Comparison of ENCODE assay signal across 16 mouse cellular contexts in the genomic region with DNA sequence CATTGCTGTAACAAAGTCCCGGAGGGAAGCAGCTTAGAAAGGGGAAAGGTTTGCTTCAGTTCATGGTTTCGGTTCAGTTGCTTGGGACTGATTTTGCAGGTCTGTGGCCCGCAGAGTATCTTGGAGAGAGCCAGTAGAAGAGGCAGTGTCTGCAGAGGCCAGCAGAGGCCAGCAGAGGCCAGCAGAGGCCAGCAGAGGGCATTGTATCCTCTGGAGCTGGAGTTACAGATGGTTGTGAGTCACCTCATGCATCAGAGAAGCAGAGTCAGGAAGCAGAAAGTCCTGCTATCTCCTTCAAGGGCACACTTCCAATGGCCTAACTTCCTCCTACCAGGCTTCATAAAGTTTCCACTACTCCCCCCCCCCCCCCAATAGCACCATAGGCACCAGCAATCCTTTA. TPM values are rescaled to one million over a fixed set of nuclear protein-coding genes. Genes with fewer than 3 reads are reported as not detected.
DNase-seq lines count a peak whose midpoint lies in the region; ATAC-seq and TF ChIP-seq lines count a peak whose summit lies in the region.
"Had no signal": no experiment of that assay in that cellular context is flagged by ENCODE, and none has a peak within 500 bp of the region (broad histone marks: within the 10 kb centered on the region; RNA-seq: fewer than 3 reads in every experiment).

No protein-coding gene starts in this region.

- H3K4me3 ChIP-seq in layer of hippocampus, adult 2 months: no peak overlapping the region
- H3K4me3 ChIP-seq in C2C12 (ENCODE audit: insufficient read depth, poor library complexity, severe bottlenecking): no peak overlapping the region
- H3K4me3 ChIP-seq: hindbrain, embryonic 12.5 days; left cerebral cortex, adult 2 months; limb, embryonic 13.5 days; neural tube, embryonic 13.5 days had no signal

- H3ac ChIP-seq in C2C12 (ENCODE audit: control insufficient read depth, insufficient read length, low read depth): no peak overlapping the region

- no peak for DNase-seq in layer of hippocampus, adult 2 months (ENCODE audit: low spot score in 2 of 2)
- DNase-seq in layer of hippocampus, postnatal 14 days (ENCODE audit: low spot score in 2 of 2): no peak
- DNase-seq in 3T3-L1 (ENCODE audit: low read depth, low spot score): peak; percentile 72
- DNase-seq in right cerebral cortex, adult 2 months (ENCODE audit: low spot score in 2 of 2): no peak
- DNase-seq in layer of hippocampus, adult 18-20 months (ENCODE audit: low spot score in 2 of 2): no peak
- DNase-seq: cerebellum, adult 11-12 months; gastrocnemius, postnatal 14 days; kidney, adult 2 months; lung, postnatal 14 days had no signal

- TF ChIP-seq CTCF in layer of hippocampus, adult 2 months (conservative IDR thresholded peaks at IDR 0.05): peak; percentile 34
- peak; percentile 42 for TF ChIP-seq CTCF in C2C12 (IDR thresholded peaks at IDR 0.05; ENCODE audit: control insufficient read depth, insufficient read depth, insufficient read length)

- H3K27ac ChIP-seq in layer of hippocampus, adult 2 months: no peak overlapping the region
- H3K27ac ChIP-seq: hindbrain, embryonic 12.5 days; left cerebral cortex, adult 2 months; limb, embryonic 13.5 days; neural tube, embryonic 13.5 days had no signal

- no peaks in the 10 kb centered on the region for H3K36me3 ChIP-seq in C2C12 (ENCODE audit: control insufficient read depth, insufficient read depth)
- H3K36me3 ChIP-seq: hindbrain, embryonic 12.5 days; limb, embryonic 13.5 days; neural tube, embryonic 13.5 days had no signal

- H3K79me2 ChIP-seq in C2C12 (ENCODE audit: control insufficient read depth, insufficient read depth): no peaks in the 10 kb centered on the region

- ATAC-seq in granulocyte monocyte progenitor cell, adult 5-6 weeks (replicated peaks; ENCODE audit: poor library complexity, severe bottlenecking): peak; percentile 44
- ATAC-seq: forebrain, embryonic 16.5 days had no signal

- H3K27me3 ChIP-seq in C2C12 (ENCODE audit: control insufficient read depth, insufficient read depth, insufficient read length): peaks cover 44% of the 10 kb centered on the region

- H3K79me3 ChIP-seq in C2C12 (ENCODE audit: low read depth): no peaks in the 10 kb centered on the region

TF ChIP-seq in C2C12, 6 proteins besides CTCF, POLR2A, EP300 and RAD21:
- TF ChIP-seq FOSL1 (IDR thresholded peaks at IDR 0.05; ENCODE audit: insufficient read depth, low read length, poor library complexity, severe bottlenecking): no peak
- TF ChIP-seq CEBPB (IDR thresholded peaks at IDR 0.05; ENCODE audit: low read depth): no peak
TF ChIP-seq in C2C12: peak in this region for 0.

RNA-seq across cellular contexts. Expression of a gene that starts 37.4 kb away (rescaled TPM):
- under 1 TPM; 0.33 to 0.39 TPM for total RNA-seq in layer of hippocampus, adult 2 months (2021)
- total RNA-seq in layer of hippocampus, postnatal 14 days (2021): under 1 TPM; 0.48 to 0.51 TPM
- 0.04 TPM for polyA plus RNA-seq in C2C12 (2012; fragmentation: generic; extraction: Trizol)
- 1.1 TPM in 1 of 2 replicates, not detected in the other for total RNA-seq in granulocyte monocyte progenitor cell, adult 5-6 weeks (2014; fragmentation: Nextera tagmentation)
- 0.34 and 0.62 TPM in 2 replicates for total RNA-seq in granulocyte monocyte progenitor cell, adult 5-6 weeks (2017)
- under 1 TPM; 0.33 to 0.67 TPM for total RNA-seq in layer of hippocampus, adult 18-20 months (2021)

RNA-seq across cellular contexts. Expression of a gene that starts 39.2 kb away (rescaled TPM):
- 100 to 1,000 TPM; 160 to 167 TPM for total RNA-seq in layer of hippocampus, adult 2 months (2021)
- 100 to 1,000 TPM; 153 to 155 TPM for total RNA-seq in layer of hippocampus, postnatal 14 days (2021)
- polyA plus RNA-seq in C2C12 (2012; fragmentation: generic; extraction: Trizol): 738 TPM
- 440 and 513 TPM in 2 replicates for total RNA-seq in granulocyte monocyte progenitor cell, adult 5-6 weeks (2014; fragmentation: Nextera tagmentation)
- 599 and 620 TPM in 2 replicates for total RNA-seq in granulocyte monocyte progenitor cell, adult 5-6 weeks (2017)
- total RNA-seq in layer of hippocampus, adult 18-20 months (2021): 100 to 1,000 TPM; 161 to 173 TPM

RNA-seq across cellular contexts. Expression of a gene that starts 50.7 kb away (rescaled TPM):
- 10 to 100 TPM; 30.9 to 31.8 TPM for total RNA-seq in layer of hippocampus, adult 2 months (2021)
- 10 to 100 TPM; 31.0 to 33.1 TPM for total RNA-seq in layer of hippocampus, postnatal 14 days (2021)
- 24.1 TPM for polyA plus RNA-seq in C2C12 (2012; fragmentation: generic; extraction: Trizol)
- total RNA-seq in granulocyte monocyte progenitor cell, adult 5-6 weeks (2014; fragmentation: Nextera tagmentation): 7.5 and 23.0 TPM in 2 replicates
- 10.9 and 12.6 TPM in 2 replicates for total RNA-seq in granulocyte monocyte progenitor cell, adult 5-6 weeks (2017)
- 10 to 100 TPM; 27.1 to 29.2 TPM for total RNA-seq in layer of hippocampus, adult 18-20 months (2021)
